Mouse (Mus musculus) T-helper 2 cell (primary cell): ENCODE results near the gene Adam23.
"Not testable (repeated sequence)": the region's sequence is repeated elsewhere in the genome, so short reads cannot be mapped to it uniquely, and the experiment has no call there.

Experiments used
- in situ Hi-C: fragments of 300-600 bp; cut with MboI, MseI; formaldehyde crosslinking; loops from one replicate; pipeline ENCODE4 v1.15.1; 2025; ENCODE audit warnings: high pct_unique_total_duplicates

Gene Adam23

DNA sequence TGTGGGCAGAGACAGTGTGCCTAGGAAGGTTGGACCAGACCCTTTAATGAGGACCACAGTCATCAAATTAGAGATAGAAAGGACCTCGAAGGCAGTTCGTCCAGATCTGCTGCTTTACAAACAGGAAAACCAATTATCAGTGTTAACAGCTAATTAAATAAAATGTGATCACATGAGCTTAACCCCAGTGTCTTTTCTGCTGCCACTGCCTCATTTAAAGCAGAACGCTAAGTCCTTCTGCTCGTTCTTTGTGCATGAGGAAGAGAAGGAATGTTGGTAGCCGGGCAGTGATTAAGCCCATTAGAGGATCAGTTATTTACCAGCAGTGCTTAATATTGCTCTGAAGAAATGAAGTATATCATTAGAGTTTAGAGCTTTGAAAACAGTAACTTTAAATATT, 131.1 kb downstream of the Adam23 start:
- in situ Hi-C loops: no loop called here

DNA sequence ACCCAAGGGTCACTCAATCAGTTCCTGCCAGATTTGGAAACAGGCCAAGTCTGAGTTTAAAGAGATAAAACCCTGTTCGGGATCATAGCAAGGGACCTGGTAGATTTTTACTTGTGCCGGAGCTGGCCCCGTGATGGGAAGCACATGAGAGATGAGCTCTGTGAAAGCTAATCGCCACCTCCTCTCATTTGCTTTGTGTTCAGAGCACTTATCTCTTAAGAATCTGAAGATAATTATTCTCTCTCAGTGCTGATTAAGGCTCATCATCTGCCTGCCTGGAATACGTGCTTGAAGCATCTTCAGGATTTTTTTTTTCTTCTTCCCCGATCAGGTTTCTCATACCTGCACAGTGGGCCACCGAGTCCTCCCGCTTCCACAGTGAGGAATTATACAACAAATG, 133.5 kb downstream of the Adam23 start:
- in situ Hi-C loops: no loop called here

DNA sequence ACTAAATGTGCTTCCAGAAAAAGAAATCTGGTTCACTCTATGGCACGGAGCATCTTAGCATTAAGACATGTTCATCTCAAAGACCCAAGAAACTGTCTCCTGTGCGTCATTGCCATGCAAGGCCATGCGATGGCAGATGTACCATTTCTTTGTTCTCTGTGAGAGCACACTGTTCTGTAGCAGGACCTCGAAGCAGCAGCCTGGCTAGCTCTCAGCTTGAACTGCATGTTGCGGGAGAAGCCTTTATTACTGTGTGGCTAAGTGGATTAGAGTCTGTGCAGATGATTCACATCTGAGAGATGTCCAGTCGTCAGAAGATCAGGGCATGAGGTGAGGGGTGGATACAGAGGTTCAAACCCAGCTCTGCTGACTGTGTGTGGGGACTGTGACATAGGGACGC, 141.2 kb downstream of the Adam23 start:
- in situ Hi-C loops: no loop called here

DNA sequence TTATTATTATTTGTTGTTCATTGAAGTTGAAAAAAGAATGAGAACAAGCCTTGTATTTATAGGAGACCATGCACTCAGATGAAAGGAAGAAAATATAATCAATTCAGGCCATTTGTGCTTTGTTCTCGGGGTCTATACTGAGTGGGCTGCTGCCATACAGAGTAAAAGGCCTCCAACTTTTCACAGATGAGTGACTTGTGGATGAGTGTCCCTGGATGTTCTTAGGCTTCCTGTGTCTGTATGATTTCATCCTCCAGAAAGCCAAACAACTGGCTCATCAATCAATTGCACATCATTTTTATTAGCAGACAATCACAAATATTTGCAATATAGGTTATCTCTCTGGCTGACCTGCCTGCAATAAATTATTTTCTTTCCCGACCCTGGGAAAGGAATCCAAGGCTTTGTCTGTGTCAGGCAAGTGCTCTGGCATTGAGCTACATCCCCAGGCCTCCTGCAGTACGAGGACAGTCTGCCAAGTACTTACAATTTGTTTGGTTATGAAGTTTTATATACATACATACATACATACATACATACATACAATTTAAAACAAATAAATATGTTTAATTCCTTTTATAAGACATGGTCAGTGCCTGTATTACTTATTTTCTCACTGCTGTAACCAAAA, 158.3 kb downstream of the Adam23 start:
- in situ Hi-C loops: no loop called here

- in situ Hi-C loops: no loop called here
Observed at GRCm38 (mm10) chr1:63609613-63610012, 163.9 kb downstream of the Adam23 start.

DNA sequence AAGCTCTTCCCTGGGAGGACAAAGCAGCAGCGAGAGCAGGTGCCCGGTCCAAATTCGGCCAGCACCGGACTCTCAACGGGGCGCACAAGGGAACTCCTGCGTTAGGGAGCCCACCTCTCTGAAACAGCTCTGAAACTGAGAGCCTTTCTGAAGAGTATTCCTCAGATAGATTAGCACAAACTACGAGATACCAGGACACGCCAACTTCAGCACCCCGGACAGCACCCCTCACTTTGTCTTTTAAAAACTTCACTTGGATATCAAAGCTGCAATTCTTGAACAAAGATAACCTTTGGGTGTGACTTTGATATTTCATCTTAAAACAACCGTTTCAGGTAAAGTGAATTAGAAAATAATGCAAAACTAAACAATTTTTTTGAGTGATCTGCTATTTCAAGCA, 168.9 kb downstream of the Adam23 start:
- in situ Hi-C loops: no loop called here

DNA sequence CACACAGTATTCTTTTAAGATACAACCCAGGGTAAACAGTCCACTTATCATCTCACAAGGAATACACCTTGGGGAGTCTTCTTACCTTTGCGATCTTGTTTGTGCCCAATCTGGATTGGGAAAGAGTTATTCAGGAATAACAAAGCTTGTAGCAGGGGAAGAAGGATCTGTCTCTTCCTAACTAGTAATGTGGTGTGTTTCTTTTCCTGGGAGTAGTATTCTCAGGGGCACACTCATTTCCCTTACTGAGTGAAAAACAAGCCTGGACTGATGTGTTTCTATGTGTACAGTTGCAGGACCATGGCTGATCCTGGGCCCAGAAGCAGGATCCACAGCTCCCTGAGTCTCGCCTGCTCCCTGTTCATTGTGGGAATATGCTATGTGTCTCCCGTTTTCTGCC, 170.0 kb downstream of the Adam23 start, which contains the start of gene Gm39653:
Gm39653 (plus strand) TSS at position 301 of the 400 bp plus-strand sequence.
- in situ Hi-C loops: no loop called here

DNA sequence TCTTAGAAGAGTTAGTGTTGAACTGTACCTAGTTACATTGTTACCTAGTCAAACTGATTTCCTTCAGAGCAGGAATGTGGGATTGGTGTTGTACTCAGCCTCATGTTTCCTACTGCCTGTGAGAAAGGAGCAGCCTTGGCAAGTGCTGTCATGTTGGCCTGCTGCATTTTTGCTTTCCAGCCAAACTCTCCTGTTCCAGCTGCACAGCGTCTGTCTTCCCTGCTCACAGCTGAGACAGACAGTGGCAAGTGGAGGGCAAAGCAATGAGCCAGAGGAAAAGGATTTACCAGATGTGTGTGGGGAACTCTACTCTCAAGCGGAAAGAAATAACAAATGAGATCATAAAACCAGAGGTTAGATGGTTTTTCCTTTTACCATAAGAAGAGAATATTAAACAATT, 182.5 kb downstream of the Adam23 start:
- in situ Hi-C loops: no loop called here

DNA sequence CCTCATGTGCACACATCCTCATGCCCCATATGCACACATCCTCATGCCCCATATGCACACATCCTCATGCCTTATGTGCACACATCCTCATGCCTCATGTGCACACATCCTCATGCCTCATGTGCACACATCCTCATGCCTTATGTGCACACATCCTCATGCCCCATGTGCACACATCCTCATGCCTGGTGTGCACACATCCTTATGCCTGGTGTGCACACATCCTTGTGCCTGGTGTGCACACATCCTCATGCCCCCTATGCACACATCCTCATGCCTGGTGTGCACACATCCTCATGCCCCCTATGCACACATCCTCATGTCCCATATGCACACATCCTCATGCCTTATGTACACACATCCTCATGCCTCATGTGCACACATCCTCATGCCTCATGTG, 184.7 kb downstream of the Adam23 start:
- in situ Hi-C loops: not testable (repeated sequence)

DNA sequence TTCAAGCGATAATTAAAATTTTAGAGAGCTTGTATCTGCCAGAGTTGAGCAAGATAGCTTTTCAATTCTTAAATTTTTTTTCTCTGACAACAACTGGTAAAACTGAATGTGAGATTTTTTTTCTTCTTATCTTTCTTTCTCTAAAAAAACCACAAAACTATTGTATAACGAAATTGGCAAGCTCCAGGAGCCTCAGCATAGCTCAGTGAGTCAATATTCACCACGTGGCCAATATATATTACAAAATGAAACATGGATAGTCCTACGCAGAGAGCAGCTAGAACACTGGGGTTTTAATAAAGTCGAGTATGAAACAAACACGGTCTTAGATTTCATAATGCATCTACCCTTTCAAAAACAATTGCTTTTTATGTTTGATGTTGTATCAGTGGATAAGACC, 194.2 kb downstream of the Adam23 start:
- in situ Hi-C loops: no loop called here
